Comparison of ENCODE assay signal across 12 mouse cellular contexts in genomic region chr19:5945891-5946290, GRCm38 (mm10). TPM values are rescaled to one million over a fixed set of nuclear protein-coding genes. Genes with fewer than 3 reads are reported as not detected.
DNase-seq lines count a peak whose midpoint lies in the region; ATAC-seq and TF ChIP-seq lines count a peak whose summit lies in the region.
"Had no signal": no experiment of that assay in that cellular context is flagged by ENCODE, and none has a peak within 500 bp of the region (broad histone marks: within the 10 kb centered on the region; RNA-seq: fewer than 3 reads in every experiment).

No protein-coding gene starts in this region.

- peaks cover 43% of the 10 kb centered on the region for H3K36me3 ChIP-seq in hindbrain, embryonic 13.5 days
- H3K36me3 ChIP-seq in hindbrain, postnatal 0 days (ENCODE audit: insufficient read depth, low read length) = peaks cover 4% of the 10 kb centered on the region; the same call in 1 of the 2 replicates
- peaks cover 87% of the 10 kb centered on the region for H3K36me3 ChIP-seq in heart, embryonic 10.5 days
- H3K36me3 ChIP-seq in liver, embryonic 16.5 days (ENCODE audit: control insufficient read depth, insufficient read depth) = peaks cover 56% of the 10 kb centered on the region

- TF ChIP-seq POLR2A in bone marrow, adult 2 months (IDR thresholded peaks at IDR 0.05; ENCODE audit: borderline replicate concordance, control insufficient read depth, low read depth, low read length) = no peak

- ATAC-seq in hindbrain, embryonic 13.5 days (ENCODE audit: low FRiP score) = no peak
- no peak for ATAC-seq in hindbrain, postnatal 0 days
- no peak for ATAC-seq in liver, embryonic 16.5 days (ENCODE audit: low read depth)
- ATAC-seq in megakaryocyte progenitor cell, adult 5-6 weeks (replicated peaks; ENCODE audit: poor library complexity) = no peak
- ATAC-seq: CD4-positive, CD25-positive, alpha-beta regulatory T cell, adult 4 months had no signal

- H3K27me3 ChIP-seq in hindbrain, embryonic 13.5 days = no peaks in the 10 kb centered on the region
- H3K27me3 ChIP-seq in hindbrain, postnatal 0 days (ENCODE audit: insufficient read depth, low read length) = no peaks in the 10 kb centered on the region
- H3K27me3 ChIP-seq in heart, embryonic 10.5 days (ENCODE audit: insufficient read depth, poor library complexity, severe bottlenecking) = no peaks in the 10 kb centered on the region
- H3K27me3 ChIP-seq in liver, embryonic 16.5 days (ENCODE audit: control insufficient read depth, insufficient read depth, low read depth, low read length) = no peaks in the 10 kb centered on the region
- H3K27me3 ChIP-seq: forebrain, embryonic 12.5 days had no signal

- no peak overlapping the region for H3K4me2 ChIP-seq in hindbrain, embryonic 13.5 days
- H3K4me2 ChIP-seq in hindbrain, postnatal 0 days (ENCODE audit: low read depth, low read length) = no peak overlapping the region
- no peak overlapping the region for H3K4me2 ChIP-seq in liver, embryonic 16.5 days (ENCODE audit: low read depth, low read length)
- H3K4me2 ChIP-seq: forebrain, embryonic 12.5 days had no signal

- no peak for DNase-seq in hindbrain, postnatal 0 days (ENCODE audit: low spot score)
- DNase-seq in heart, embryonic 10.5 days (ENCODE audit: low spot score) = no peak
- DNase-seq in thymus, postnatal 14 days = no peak
- no peak for DNase-seq in layer of hippocampus, postnatal 36 days

- H3K9ac ChIP-seq in hindbrain, embryonic 13.5 days = peak overlapping the region; percentile 43; the same call in 1 of the 2 replicates
- H3K9ac ChIP-seq in hindbrain, postnatal 0 days (replicated peaks; ENCODE audit: low read length) = no peak overlapping the region
- H3K9ac ChIP-seq in liver, embryonic 16.5 days (ENCODE audit: low read depth, low read length) = no peak overlapping the region
- H3K9ac ChIP-seq: forebrain, embryonic 12.5 days had no signal

- H3K27ac ChIP-seq in hindbrain, embryonic 13.5 days = no peak overlapping the region
- no peak overlapping the region; the same call in 1 of the 2 replicates for H3K27ac ChIP-seq in hindbrain, postnatal 0 days
- peak overlapping the region; percentile 63 for H3K27ac ChIP-seq in bone marrow, adult 2 months (ENCODE audit: control insufficient read depth, insufficient read depth, low read depth, low read length, poor library complexity)
- peak overlapping the region; percentile 86 for H3K27ac ChIP-seq in heart, embryonic 10.5 days
- H3K27ac ChIP-seq in liver, embryonic 16.5 days (ENCODE audit: low read length) = peak overlapping the region; percentile 56
- H3K27ac ChIP-seq: forebrain, embryonic 12.5 days had no signal

- no peak for TF ChIP-seq CTCF in hindbrain, postnatal 0 days (IDR thresholded peaks at IDR 0.05; ENCODE audit: low read depth)
- TF ChIP-seq CTCF in bone marrow, adult 2 months (IDR thresholded peaks at IDR 0.05; ENCODE audit: control insufficient read depth, insufficient read depth, low read length) = no peak

- 88% methylated on average over 8 of the region's 8 CpGs for WGBS in hindbrain, embryonic 13.5 days
- WGBS in hindbrain, postnatal 0 days = 72% methylated on average over 8 of the region's 8 CpGs
- WGBS in bone marrow, adult 2 months = 72% methylated on average over 8 of the region's 8 CpGs
- 69% methylated on average over 8 of the region's 8 CpGs for whole genome bisulfite sequencing in heart, embryonic 10.5 days
- WGBS in liver, embryonic 16.5 days (ENCODE audit: insufficient replicate concordance) = 77% methylated on average over 8 of the region's 8 CpGs

- 0 out of 2 replicates have a peak, but pooled peaks cover 4% of the 10 kb centered on the region for H3K4me1 ChIP-seq in hindbrain, embryonic 13.5 days (replicated peaks)
- H3K4me1 ChIP-seq in hindbrain, postnatal 0 days (ENCODE audit: insufficient read depth, low read length) = no peaks in the 10 kb centered on the region; the same call in 1 of the 2 replicates
- H3K4me1 ChIP-seq in bone marrow, adult 2 months (ENCODE audit: control insufficient read depth, insufficient read depth, low read length) = no peaks in the 10 kb centered on the region; the same call in 1 of the 2 replicates
- H3K4me1 ChIP-seq in heart, embryonic 10.5 days = peaks cover 45% of the 10 kb centered on the region
- peaks cover 9% of the 10 kb centered on the region for H3K4me1 ChIP-seq in liver, embryonic 16.5 days (ENCODE audit: control insufficient read depth, low read depth, low read length)
- H3K4me1 ChIP-seq: forebrain, embryonic 12.5 days had no signal

- H3K9me3 ChIP-seq in hindbrain, embryonic 13.5 days = no peaks in the 10 kb centered on the region
- H3K9me3 ChIP-seq in hindbrain, postnatal 0 days (ENCODE audit: low read length) = no peaks in the 10 kb centered on the region
- H3K9me3 ChIP-seq in heart, embryonic 10.5 days = no peaks in the 10 kb centered on the region
- no peaks in the 10 kb centered on the region for H3K9me3 ChIP-seq in liver, embryonic 16.5 days (replicated peaks; ENCODE audit: control insufficient read depth, low read length)
- H3K9me3 ChIP-seq: forebrain, embryonic 12.5 days had no signal

- no peak overlapping the region for H3K4me3 ChIP-seq in hindbrain, embryonic 13.5 days
- no peak overlapping the region for H3K4me3 ChIP-seq in hindbrain, postnatal 0 days (ENCODE audit: low read length)
- no peak overlapping the region for H3K4me3 ChIP-seq in bone marrow, adult 2 months (replicated peaks; ENCODE audit: control insufficient read depth, low read depth, low read length)
- no peak overlapping the region for H3K4me3 ChIP-seq in heart, embryonic 10.5 days
- H3K4me3 ChIP-seq in liver, embryonic 16.5 days (ENCODE audit: low read depth, low read length) = no peak overlapping the region
- H3K4me3 ChIP-seq: forebrain, embryonic 12.5 days had no signal

RNA-seq across cellular contexts. Expression of gene Pola2, which starts 18.1 kb away (rescaled TPM):
- 22.6 and 24.2 TPM in 2 replicates for polyA plus RNA-seq in hindbrain, embryonic 13.5 days (2015; fragmentation: Nextera tagmentation; extraction: Ambion mirVana)
- 23.4 and 28.9 TPM in 2 replicates for total RNA-seq in hindbrain, postnatal 0 days (2014; rRNA removed)
- 19.5 and 21.5 TPM in 2 replicates for polyA plus RNA-seq in hindbrain, postnatal 0 days (2015; fragmentation: Nextera tagmentation; extraction: Ambion mirVana)
- polyA plus RNA-seq in bone marrow, adult 2 months (2011; ENCODE audit: insufficient read depth, insufficient read length, low replicate concordance, missing spikeins) = 41.9 and 79.8 TPM in 2 replicates
- polyA plus RNA-seq in heart, embryonic 10.5 days (2016; fragmentation: Nextera tagmentation; extraction: Ambion mirVana) = 70.0 and 80.7 TPM in 2 replicates
- polyA plus RNA-seq in liver, embryonic 16.5 days (2015; fragmentation: Nextera tagmentation; extraction: Ambion mirVana) = 47.2 and 48.6 TPM in 2 replicates
- total RNA-seq in megakaryocyte progenitor cell, adult 5-6 weeks (2015) = 60.9 and 76.7 TPM in 2 replicates
- total RNA-seq in megakaryocyte progenitor cell, adult 5-6 weeks (2017) = 57.4 and 61.3 TPM in 2 replicates
- total RNA-seq in layer of hippocampus, postnatal 36 days (2021) = 1 to 10 TPM; 5.3 to 5.5 TPM

RNA-seq across cellular contexts. Expression of gene Cdc42ep2, which starts 21.3 kb away (rescaled TPM):
- polyA plus RNA-seq in hindbrain, embryonic 13.5 days (2015; fragmentation: Nextera tagmentation; extraction: Ambion mirVana) = 11.5 and 12.4 TPM in 2 replicates
- total RNA-seq in hindbrain, postnatal 0 days (2014; rRNA removed) = 22.0 and 28.0 TPM in 2 replicates
- polyA plus RNA-seq in hindbrain, postnatal 0 days (2015; fragmentation: Nextera tagmentation; extraction: Ambion mirVana) = 17.4 and 18.0 TPM in 2 replicates
- 2.3 and 5.3 TPM in 2 replicates for polyA plus RNA-seq in bone marrow, adult 2 months (2011; ENCODE audit: insufficient read depth, insufficient read length, low replicate concordance, missing spikeins)
- 5.9 and 7.4 TPM in 2 replicates for polyA plus RNA-seq in heart, embryonic 10.5 days (2016; fragmentation: Nextera tagmentation; extraction: Ambion mirVana)
- 2.9 and 3.6 TPM in 2 replicates for polyA plus RNA-seq in liver, embryonic 16.5 days (2015; fragmentation: Nextera tagmentation; extraction: Ambion mirVana)
- total RNA-seq in megakaryocyte progenitor cell, adult 5-6 weeks (2015) = not detected in 2 replicates
- 0.07 TPM in 1 of 2 replicates, not detected in the other for total RNA-seq in megakaryocyte progenitor cell, adult 5-6 weeks (2017)
- total RNA-seq in layer of hippocampus, postnatal 36 days (2021) = 1 to 10 TPM; 4.4 to 5.5 TPM

RNA-seq across cellular contexts. Expression of gene Dpf2, which starts 33.1 kb away (rescaled TPM):
- 128 and 137 TPM in 2 replicates for polyA plus RNA-seq in hindbrain, embryonic 13.5 days (2015; fragmentation: Nextera tagmentation; extraction: Ambion mirVana)
- total RNA-seq in hindbrain, postnatal 0 days (2014; rRNA removed) = 61.7 and 77.4 TPM in 2 replicates
- 69.5 and 70.2 TPM in 2 replicates for polyA plus RNA-seq in hindbrain, postnatal 0 days (2015; fragmentation: Nextera tagmentation; extraction: Ambion mirVana)
- 31.1 and 60.8 TPM in 2 replicates for polyA plus RNA-seq in bone marrow, adult 2 months (2011; ENCODE audit: insufficient read depth, insufficient read length, low replicate concordance, missing spikeins)
- polyA plus RNA-seq in heart, embryonic 10.5 days (2016; fragmentation: Nextera tagmentation; extraction: Ambion mirVana) = 134 and 150 TPM in 2 replicates
- polyA plus RNA-seq in liver, embryonic 16.5 days (2015; fragmentation: Nextera tagmentation; extraction: Ambion mirVana) = 48.4 and 52.8 TPM in 2 replicates
- total RNA-seq in megakaryocyte progenitor cell, adult 5-6 weeks (2015) = 47.6 and 50.3 TPM in 2 replicates
- 65.1 and 83.0 TPM in 2 replicates for total RNA-seq in megakaryocyte progenitor cell, adult 5-6 weeks (2017)
- 100 to 1,000 TPM in 1 of 2 experiments, 10 to 100 TPM in 1; 92.0 to 108 TPM for total RNA-seq in layer of hippocampus, postnatal 36 days (2021)

RNA-seq across cellular contexts. Expression of gene Slc22a20, which starts 40.1 kb away (rescaled TPM):
- not detected in 2 replicates for polyA plus RNA-seq in hindbrain, embryonic 13.5 days (2015; fragmentation: Nextera tagmentation; extraction: Ambion mirVana)
- total RNA-seq in hindbrain, postnatal 0 days (2014; rRNA removed) = not detected in 2 replicates
- not detected in 2 replicates for polyA plus RNA-seq in hindbrain, postnatal 0 days (2015; fragmentation: Nextera tagmentation; extraction: Ambion mirVana)
- polyA plus RNA-seq in bone marrow, adult 2 months (2011; ENCODE audit: insufficient read depth, insufficient read length, low replicate concordance, missing spikeins) = 0.80 TPM in 1 of 2 replicates, not detected in the other
- polyA plus RNA-seq in heart, embryonic 10.5 days (2016; fragmentation: Nextera tagmentation; extraction: Ambion mirVana) = not detected in 2 replicates
- 0.06 TPM in 2 replicates for polyA plus RNA-seq in liver, embryonic 16.5 days (2015; fragmentation: Nextera tagmentation; extraction: Ambion mirVana)
- not detected in 2 replicates for total RNA-seq in megakaryocyte progenitor cell, adult 5-6 weeks (2015)
- 0.44 TPM in 1 of 2 replicates, not detected in the other for total RNA-seq in megakaryocyte progenitor cell, adult 5-6 weeks (2017)
- total RNA-seq in layer of hippocampus, postnatal 36 days (2021) = not detected
- total RNA-seq: adrenal gland, postnatal 36 days had no signal
- polyA plus RNA-seq: CD4-positive, CD25-positive, alpha-beta regulatory T cell, adult 4 months; forebrain, embryonic 12.5 days; limb, embryonic 14.5 days had no signal

RNA-seq across cellular contexts. Expression of gene Tigd3, which starts 51.9 kb away (rescaled TPM):
- 15.2 and 15.9 TPM in 2 replicates for polyA plus RNA-seq in hindbrain, embryonic 13.5 days (2015; fragmentation: Nextera tagmentation; extraction: Ambion mirVana)
- total RNA-seq in hindbrain, postnatal 0 days (2014; rRNA removed) = 7.5 and 10.1 TPM in 2 replicates
- polyA plus RNA-seq in hindbrain, postnatal 0 days (2015; fragmentation: Nextera tagmentation; extraction: Ambion mirVana) = 7.1 and 7.5 TPM in 2 replicates
- polyA plus RNA-seq in bone marrow, adult 2 months (2011; ENCODE audit: insufficient read depth, insufficient read length, low replicate concordance, missing spikeins) = 4.4 and 6.4 TPM in 2 replicates
- polyA plus RNA-seq in heart, embryonic 10.5 days (2016; fragmentation: Nextera tagmentation; extraction: Ambion mirVana) = 2.4 and 2.9 TPM in 2 replicates
- 2.3 and 2.6 TPM in 2 replicates for polyA plus RNA-seq in liver, embryonic 16.5 days (2015; fragmentation: Nextera tagmentation; extraction: Ambion mirVana)
- 0.32 and 0.81 TPM in 2 replicates for total RNA-seq in megakaryocyte progenitor cell, adult 5-6 weeks (2015)
- 1.5 and 2.8 TPM in 2 replicates for total RNA-seq in megakaryocyte progenitor cell, adult 5-6 weeks (2017)
- total RNA-seq in layer of hippocampus, postnatal 36 days (2021) = 1 to 10 TPM; 1.9 to 2.2 TPM

Comparison
In these comparisons a context has a peak if more than half of its experiments do, and no peak if none do; other contexts are left out.
1. H3K27ac ChIP-seq: peak in bone marrow, adult 2 months (single experiment), heart, embryonic 10.5 days (single experiment) and liver, embryonic 16.5 days (single experiment); none in hindbrain, embryonic 13.5 days (single experiment) and hindbrain, postnatal 0 days (single experiment).